Mouse (Mus musculus) hindlimb bud, embryonic 11.5 days (tissue): ENCODE measurements around the gene BC035947.
"Not testable (repeated sequence)": the region's sequence is repeated elsewhere in the genome, so short reads cannot be mapped to it uniquely, and the experiment has no call there.

Experiments
- DNase-seq: peaks from one replicate; pipeline ENCODE4 v3.0.0-alpha.2; 2012; ENCODE audit warnings: low read depth, low spot score; ENCODE audit errors: extremely low spot score

Gene BC035947

DNA sequence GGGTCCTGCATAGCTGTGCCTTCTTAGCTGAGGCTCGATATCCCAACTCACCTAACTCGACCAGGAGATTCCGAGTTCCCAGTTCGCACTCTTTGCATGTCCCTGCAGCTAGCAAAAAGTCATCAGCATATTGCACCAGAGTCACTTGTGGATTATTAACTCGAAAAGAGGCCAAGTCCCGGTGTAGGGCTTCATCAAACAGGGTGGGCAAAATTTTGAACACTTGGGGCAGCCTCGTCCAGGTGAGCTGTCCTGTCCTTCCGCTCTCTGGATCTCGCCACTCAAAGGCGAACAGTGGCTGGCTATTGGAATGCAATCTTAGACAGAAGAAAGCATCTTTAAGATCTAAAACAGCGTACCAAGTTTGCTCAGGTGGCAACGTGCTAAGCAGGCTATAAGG is 10.1 kb downstream of the BC035947 start:
- not testable (repeated sequence) for DNase-seq

DNA sequence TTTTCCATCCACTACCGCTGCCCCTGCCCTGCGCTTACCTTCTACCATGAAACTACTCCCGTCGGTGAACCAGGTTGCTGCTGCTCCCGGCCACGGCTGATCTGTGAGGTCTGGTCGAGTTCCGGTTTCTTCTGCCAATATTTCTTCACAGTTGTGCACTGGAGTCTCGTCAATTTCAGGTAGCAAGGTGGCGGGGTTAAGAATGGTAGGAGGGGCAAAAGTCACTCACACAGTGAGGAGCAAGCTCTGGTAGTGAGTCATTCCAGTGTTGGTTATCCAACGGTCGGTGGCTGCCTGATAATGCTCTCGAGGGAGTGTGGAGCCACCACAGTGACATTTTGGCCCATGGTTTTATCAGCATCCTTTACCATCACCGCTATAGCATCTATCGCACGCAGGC is 10.9 kb downstream of the BC035947 start:
- DNase-seq: no peak

GRCm38 (mm10) chr1:78490143-78490542 is 21.8 kb downstream of the BC035947 start:
- no peak for DNase-seq

GRCm38 (mm10) chr1:78488752-78489492 is 23.0 kb downstream of the BC035947 start, which contains the start of gene Farsb:
TSS of gene Farsb (minus strand) at chr1:78488897.
- DNase-seq: peak; percentile 96

DNA sequence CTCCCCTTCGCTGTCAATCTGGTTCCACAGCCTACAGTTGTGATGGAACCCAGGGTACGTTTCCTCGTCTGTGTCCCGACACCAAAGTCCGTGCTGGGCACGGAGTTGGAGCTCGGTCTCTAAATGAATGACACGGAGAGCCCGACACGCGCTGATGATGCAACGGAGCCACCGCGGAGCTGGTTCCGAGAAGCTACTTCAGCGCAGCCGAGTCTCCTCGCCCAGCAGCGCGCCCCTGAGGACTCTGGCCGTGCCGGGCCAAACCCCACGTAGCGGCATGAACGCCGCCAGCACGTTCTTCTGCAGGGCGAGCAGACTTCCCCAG is 23.6 kb downstream of the BC035947 start:
- no peak for DNase-seq

GRCm38 (mm10) chr1:78484361-78484760 is 27.6 kb downstream of the BC035947 start:
- no peak for DNase-seq

DNA sequence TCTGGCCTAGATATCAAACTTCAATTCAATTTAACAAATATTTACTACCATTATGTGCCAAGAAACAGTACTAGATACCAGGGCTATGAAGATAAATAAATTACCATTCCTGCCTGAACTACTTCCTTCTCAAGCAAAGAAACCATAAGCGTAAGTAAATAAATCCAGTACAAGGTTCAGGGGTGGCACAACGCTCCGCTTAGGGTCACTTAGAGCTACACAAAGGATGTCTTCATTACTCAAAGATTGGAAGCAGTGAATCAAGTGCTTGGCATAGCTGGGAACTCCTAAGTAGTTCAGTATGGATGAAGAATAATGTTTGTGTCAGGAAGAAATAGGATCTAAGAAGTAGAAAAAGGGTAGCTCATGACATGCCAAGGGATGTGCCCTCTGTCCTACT is 28.5 kb downstream of the BC035947 start:
- DNase-seq: no peak

DNA sequence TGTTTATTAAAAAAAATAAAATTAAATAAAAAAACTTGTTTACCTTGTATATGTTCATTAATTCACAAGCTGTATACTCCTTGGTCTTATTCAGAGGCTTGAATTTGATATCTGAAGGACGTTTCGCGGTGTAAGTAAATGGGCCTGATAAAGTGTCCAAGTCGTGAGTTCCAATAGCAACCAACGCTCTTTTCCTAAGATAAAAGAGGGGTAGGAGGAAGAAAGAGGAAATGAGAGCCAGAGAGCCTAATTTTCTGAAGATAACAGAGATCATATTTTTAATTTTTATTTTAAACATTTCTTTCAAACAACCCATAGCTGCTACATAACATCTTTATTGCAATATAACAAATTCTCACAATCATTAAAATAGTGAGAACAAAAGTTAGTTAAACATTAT is 39.5 kb downstream of the BC035947 start:
- DNase-seq: no peak

DNA sequence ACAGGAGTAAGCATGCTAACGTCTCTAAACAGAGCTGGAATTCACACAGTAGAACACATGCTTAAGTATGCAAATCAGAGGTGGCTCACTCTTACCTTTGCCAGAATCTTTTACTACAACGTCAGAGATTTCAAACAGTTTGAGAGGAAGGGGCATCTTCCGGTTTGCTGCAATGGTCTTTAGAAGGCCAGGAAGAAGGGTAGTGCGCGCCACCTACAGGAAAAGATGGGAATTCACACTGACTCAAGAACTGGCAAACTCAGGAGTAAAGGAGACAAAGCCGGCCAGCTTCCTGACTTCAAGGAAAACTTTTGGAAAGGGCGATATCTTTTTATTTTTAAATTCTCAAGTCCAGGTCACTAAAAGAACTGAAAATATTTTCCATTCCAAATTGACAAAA is 57.3 kb downstream of the BC035947 start:
- DNase-seq: no peak

GRCm38 (mm10) chr1:78453886-78454285 is 58.1 kb downstream of the BC035947 start:
- no peak for DNase-seq

GRCm38 (mm10) chr1:78452544-78452943 is 59.4 kb downstream of the BC035947 start:
- DNase-seq: no peak

DNA sequence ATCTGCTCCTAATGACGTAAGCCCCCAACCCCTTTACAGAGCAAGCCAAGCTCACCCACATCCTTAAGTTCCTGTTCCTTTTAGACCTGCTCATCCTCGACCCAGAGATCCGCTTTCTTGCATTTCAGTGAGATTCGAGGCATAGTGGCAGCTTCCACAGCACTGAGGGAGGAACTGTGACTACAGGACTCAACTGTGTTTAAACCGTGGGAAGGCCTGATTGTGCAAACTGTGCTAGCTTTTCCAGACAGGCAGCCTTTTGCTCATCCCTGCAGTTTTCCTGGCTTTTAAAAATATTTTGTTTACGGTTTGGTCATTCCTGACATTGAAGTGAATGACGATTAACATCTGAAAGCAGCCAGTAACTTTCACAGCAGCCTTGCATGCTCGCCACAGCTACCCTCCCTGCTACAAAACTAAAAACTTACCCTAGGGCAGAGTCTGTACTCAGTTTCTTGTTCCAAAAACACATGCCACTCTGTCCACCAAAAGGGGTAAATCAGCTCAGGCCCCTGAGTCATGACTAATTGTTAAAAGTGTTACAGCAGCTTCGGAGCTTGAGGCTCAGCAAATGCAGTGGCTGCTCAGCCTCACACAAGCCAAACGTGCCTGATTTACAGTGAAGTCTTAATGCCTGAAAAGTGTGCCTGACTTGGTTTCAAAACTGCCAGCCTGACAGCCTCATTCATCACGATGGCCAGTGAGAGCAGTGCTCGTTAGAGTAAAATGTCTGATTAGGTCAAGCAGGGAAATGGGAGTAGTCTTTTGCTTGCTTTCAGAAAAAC is 60.7 kb downstream of the BC035947 start:
- no peak for DNase-seq

GRCm38 (mm10) chr1:78448091-78448490 is 63.9 kb downstream of the BC035947 start:
- no peak for DNase-seq
